Mouse (Mus musculus): ENCODE results near the gene Smarcd1. TPM values are rescaled to one million over a fixed set of nuclear protein-coding genes. Genes with fewer than 3 reads are reported as not detected.
"Not testable (repeated sequence)": the region's sequence is repeated elsewhere in the genome, so short reads cannot be mapped to it uniquely, and the experiment has no call there.

The Smarcd1 gene
- polyA plus RNA-seq, 1 experiment from 2014 or later = 10.9 TPM

DNA sequence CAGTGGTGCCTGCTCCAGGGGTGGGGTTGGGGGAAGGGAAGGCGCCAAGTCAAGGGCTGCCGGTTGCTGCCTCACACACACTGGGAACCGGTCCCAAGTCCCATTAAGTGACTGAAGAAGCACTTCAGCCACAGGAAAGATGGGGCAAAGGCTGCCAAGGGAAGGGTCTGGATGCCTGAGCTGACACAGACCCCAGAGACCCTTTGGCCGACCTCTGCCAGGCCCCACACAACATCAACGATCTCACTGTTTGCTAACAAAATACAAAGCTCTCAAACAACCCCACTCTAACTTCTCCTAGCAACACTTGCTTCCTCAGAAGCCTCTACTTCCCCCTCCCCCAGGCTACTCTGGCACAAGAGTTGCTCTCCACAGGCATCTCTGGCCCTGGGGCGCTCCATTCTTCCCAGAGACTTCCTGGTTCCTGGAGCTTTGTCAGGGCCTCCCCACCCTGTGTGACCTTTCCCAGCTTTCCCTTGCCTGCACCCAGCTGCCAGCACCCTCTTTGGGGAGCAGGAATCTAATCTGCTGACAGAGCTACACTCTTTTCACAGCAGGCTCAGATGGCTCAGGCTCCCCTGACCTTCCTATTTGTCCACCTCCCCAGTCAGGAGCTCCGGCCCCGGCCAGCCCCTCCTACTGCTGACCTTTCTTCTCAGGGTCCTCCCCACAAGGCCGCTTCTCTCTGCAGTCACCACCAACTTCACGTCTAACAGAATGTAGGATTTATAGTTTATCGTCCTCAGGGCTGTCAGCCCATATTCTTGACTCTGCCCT is 21.8 kb downstream of the Smarcd1 start:
- TF ChIP-seq CTCF (IDR thresholded peaks at IDR 0.05; ENCODE audit: low read depth) (no peak), EP300 (optimal IDR thresholded peaks at IDR 0.05) (no peak)
- peaks cover 1% of the 10 kb centered on the region; the same call in 1 of the 2 replicates for H3K36me3 ChIP-seq (ENCODE audit: control insufficient read depth, insufficient read depth, low read length)
- H3K4me1 ChIP-seq (replicated peaks; ENCODE audit: control insufficient read depth, insufficient read depth) = peaks cover 11% of the 10 kb centered on the region; the same call in 1 of the 2 replicates
- H3K4me2 ChIP-seq (replicated peaks; ENCODE audit: low read depth) = peak overlapping the region; percentile 15; the same call in 1 of the 2 replicates
- H3K27me3 ChIP-seq (ENCODE audit: control insufficient read depth, insufficient read depth, low read length) = no peaks in the 10 kb centered on the region
- WGBS = 30% methylated on average over 11 of the region's 11 CpGs
- no peak overlapping the region for H3K4me3 ChIP-seq (ENCODE audit: low read depth, low read length)
- no peaks in the 10 kb centered on the region for H3K9me3 ChIP-seq (ENCODE audit: control insufficient read depth, low read length)
- peak; percentile 33 for ATAC-seq (ENCODE audit: low FRiP score, low TSS enrichment)
- H3K27ac ChIP-seq (replicated peaks) = peak overlapping the region; percentile 90
- H3K9ac ChIP-seq (ENCODE audit: low read length) = peak overlapping the region; percentile 41
- DNase-seq (ENCODE audit: low spot score) = peak; percentile 74

DNA sequence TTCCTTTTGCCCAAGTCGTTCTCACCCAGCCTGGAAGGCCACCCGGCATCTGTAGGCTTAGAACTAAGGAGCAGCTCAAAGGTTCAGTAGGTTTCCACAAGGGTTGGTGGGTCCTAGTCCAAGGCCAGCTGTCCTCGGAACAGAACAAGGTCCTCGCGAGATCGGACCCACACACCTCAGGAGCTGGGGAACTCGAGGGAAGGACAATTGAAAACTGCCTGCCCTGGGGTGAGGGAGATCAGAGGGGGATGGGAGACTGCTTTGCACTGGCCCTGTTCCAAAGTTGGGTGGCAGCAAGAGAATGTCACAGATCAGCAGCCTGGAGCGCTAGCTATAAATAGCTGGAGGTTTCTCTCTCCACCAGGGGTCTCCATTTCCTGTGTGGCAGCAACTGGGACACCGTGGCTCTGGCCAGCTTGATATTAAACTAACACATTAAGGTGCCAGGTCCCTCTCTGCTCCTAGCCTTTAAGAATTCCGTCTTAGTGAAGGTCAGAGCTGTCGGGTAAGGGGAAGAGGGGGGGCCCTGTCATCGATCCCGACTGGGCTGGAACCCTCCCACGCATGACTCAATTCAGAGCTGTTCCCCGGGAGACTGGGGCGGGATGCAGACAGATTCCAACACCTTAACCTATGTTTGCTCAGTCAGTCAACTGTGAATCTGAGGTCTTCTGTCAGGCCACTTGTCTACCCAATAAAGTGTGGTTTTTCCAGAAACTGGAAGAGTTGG is 22.5 kb downstream of the Smarcd1 start:
- Histone ChIP-seq H3K9ac (ENCODE audit: low read length) (peak overlapping the region; percentile 41), H3K27me3 (ENCODE audit: control insufficient read depth, insufficient read depth, low read length) (no peaks in the 10 kb centered on the region), H3K4me3 (ENCODE audit: low read depth, low read length) (peak overlapping the region; percentile 90), H3K4me2 (replicated peaks; ENCODE audit: low read depth) (peak overlapping the region; percentile 63), H3K36me3 (ENCODE audit: control insufficient read depth, insufficient read depth, low read length) (peaks cover 2% of the 10 kb centered on the region; the same call in 1 of the 2 replicates), H3K4me1 (replicated peaks; ENCODE audit: control insufficient read depth, insufficient read depth) (peaks cover 11% of the 10 kb centered on the region; the same call in 1 of the 2 replicates), H3K9me3 (ENCODE audit: control insufficient read depth, low read length) (no peaks in the 10 kb centered on the region), H3K27ac (replicated peaks) (peak overlapping the region; percentile 90)
- peak; percentile 39 for ATAC-seq (ENCODE audit: low FRiP score, low TSS enrichment)
- TF ChIP-seq CTCF (IDR thresholded peaks at IDR 0.05; ENCODE audit: low read depth) (peak; percentile 77), EP300 (optimal IDR thresholded peaks at IDR 0.05) (no peak)
- WGBS = 7% methylated on average over 16 of the region's 16 CpGs
- DNase-seq (ENCODE audit: low spot score) = peak; percentile 83

DNA sequence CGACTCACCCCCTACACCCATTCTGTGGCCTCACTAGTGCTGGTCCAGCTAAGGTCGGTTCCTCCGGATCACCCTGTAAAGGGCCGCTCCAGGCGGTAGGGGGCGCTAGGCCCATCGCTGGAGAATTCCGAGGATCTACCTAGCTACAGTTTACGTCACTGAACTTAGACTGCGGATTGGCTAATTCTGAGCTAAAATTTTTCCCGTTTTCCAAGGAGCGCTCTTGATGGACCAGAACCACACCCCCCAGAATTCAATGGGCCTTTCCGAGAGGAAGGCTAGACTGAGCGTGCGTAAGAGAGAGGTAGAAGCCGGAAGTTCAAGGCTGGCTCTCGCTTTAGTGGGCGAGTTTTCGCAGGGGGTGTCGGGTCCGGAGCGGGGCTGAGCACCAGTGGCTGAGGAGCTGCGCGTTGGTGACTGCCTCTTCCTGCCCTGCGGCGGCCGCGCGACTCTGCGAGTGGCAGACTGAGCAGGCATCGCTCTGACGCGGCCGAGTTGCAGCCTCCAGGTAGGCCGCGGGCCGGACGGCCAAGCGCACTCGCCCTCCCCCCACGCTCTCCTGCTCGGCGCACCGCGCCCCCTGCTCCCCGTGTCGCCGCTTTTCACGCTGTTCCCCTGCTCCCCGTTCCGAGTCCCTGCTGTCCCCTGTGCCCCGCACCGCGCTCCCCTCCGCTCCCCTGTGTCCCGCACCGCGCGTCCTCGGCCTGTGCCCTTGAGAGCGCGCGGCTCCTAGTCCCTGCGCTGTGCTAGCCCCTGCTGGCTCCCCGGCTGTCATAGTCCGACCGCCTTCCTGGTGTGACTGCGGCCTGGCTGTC is 23.6 kb downstream of the Smarcd1 start, which contains the start of gene Cox14:
TSS of gene Cox14 (plus strand) at position 278 of the 815 bp plus-strand sequence.
- WGBS = under 1% methylated on average over 64 of the region's 68 CpGs
- H3K9ac ChIP-seq (ENCODE audit: low read length) = peak within 1 kb of the TSS; percentile 93
- H3K27me3 ChIP-seq (ENCODE audit: control insufficient read depth, insufficient read depth, low read length) = no peaks in the 10 kb centered on the region
- peaks cover 11% of the 10 kb centered on the region; the same call in 1 of the 2 replicates for H3K4me1 ChIP-seq (replicated peaks; ENCODE audit: control insufficient read depth, insufficient read depth)
- ATAC-seq (ENCODE audit: low FRiP score, low TSS enrichment) (peak; percentile 93), DNase-seq (ENCODE audit: low spot score) (peak; percentile 92)
- H3K27ac ChIP-seq (replicated peaks) = peak within 1 kb of the TSS; percentile 92
- H3K4me2 ChIP-seq (replicated peaks; ENCODE audit: low read depth) = peak within 1 kb of the TSS; percentile 81
- peak within 1 kb of the TSS; percentile 90 for H3K4me3 ChIP-seq (ENCODE audit: low read depth, low read length)
- TF ChIP-seq CTCF (IDR thresholded peaks at IDR 0.05; ENCODE audit: low read depth) = peak; percentile 99
- TF ChIP-seq EP300 (optimal IDR thresholded peaks at IDR 0.05) = no peak
- H3K9me3 ChIP-seq (ENCODE audit: control insufficient read depth, low read length) = no peaks in the 10 kb centered on the region
- peaks cover 2% of the 10 kb centered on the region; the same call in 1 of the 2 replicates for H3K36me3 ChIP-seq (ENCODE audit: control insufficient read depth, insufficient read depth, low read length)

DNA sequence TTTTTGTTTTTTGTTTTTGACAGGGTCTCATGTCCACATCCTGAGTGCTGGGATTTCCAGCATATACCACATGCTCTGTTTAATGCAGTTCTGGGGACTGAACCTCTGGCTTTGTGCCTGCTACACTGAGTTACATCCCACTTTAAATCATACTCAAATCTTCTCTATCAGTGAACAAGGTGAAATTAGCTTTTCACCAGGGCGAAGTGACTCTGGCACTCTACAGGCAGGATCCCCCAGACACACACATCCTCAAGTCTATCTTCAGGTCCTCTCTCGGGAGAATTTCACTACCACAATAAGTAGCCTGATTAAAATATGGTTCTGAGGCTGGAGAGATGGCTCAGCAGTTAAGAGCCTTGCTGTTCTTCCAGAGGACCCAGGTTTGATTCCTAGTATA is 24.6 kb downstream of the Smarcd1 start:
- Histone ChIP-seq H3K4me1 (replicated peaks; ENCODE audit: control insufficient read depth, insufficient read depth) (peaks cover 11% of the 10 kb centered on the region; the same call in 1 of the 2 replicates), H3K27ac (replicated peaks) (no peak overlapping the region), H3K36me3 (ENCODE audit: control insufficient read depth, insufficient read depth, low read length) (peaks cover 2% of the 10 kb centered on the region; the same call in 1 of the 2 replicates), H3K4me3 (ENCODE audit: low read depth, low read length) (peak overlapping the region; percentile 90; the same call in 1 of the 2 replicates), H3K9ac (ENCODE audit: low read length) (peak overlapping the region; percentile 93), H3K27me3 (ENCODE audit: control insufficient read depth, insufficient read depth, low read length) (no peaks in the 10 kb centered on the region), H3K9me3 (ENCODE audit: control insufficient read depth, low read length) (no peaks in the 10 kb centered on the region), H3K4me2 (replicated peaks; ENCODE audit: low read depth) (peak overlapping the region; percentile 81)
- DNase-seq (ENCODE audit: low spot score) (no peak), ATAC-seq (ENCODE audit: low FRiP score, low TSS enrichment) (no peak)
- no peak for TF ChIP-seq EP300 (optimal IDR thresholded peaks at IDR 0.05)
- no peak for TF ChIP-seq CTCF (IDR thresholded peaks at IDR 0.05; ENCODE audit: low read depth)
- WGBS = 69% methylated on average over 2 of the region's 2 CpGs

GRCm38 (mm10) chr15:99727039-99727438 is 25.1 kb downstream of the Smarcd1 start:
- WGBS = 89% methylated on average over 4 of the region's 5 CpGs
- ATAC-seq (ENCODE audit: low FRiP score, low TSS enrichment); DNase-seq (ENCODE audit: low spot score); H3K27me3 ChIP-seq (ENCODE audit: control insufficient read depth, insufficient read depth, low read length); H3K4me3 ChIP-seq (ENCODE audit: low read depth, low read length); H3K36me3 ChIP-seq (ENCODE audit: control insufficient read depth, insufficient read depth, low read length); H3K27ac ChIP-seq (replicated peaks); H3K9ac ChIP-seq (ENCODE audit: low read length); H3K9me3 ChIP-seq (ENCODE audit: control insufficient read depth, low read length); H3K4me2 ChIP-seq (replicated peaks; ENCODE audit: low read depth): not testable (repeated sequence)
- H3K4me1 ChIP-seq (replicated peaks; ENCODE audit: control insufficient read depth, insufficient read depth) = peaks cover 11% of the 10 kb centered on the region; the same call in 1 of the 2 replicates
